Mouse (Mus musculus): ENCODE results near the gene Ankrd34a.
A peak's percentile ranks its signal among the peaks of the same experiment; 100 is the strongest.

DNA sequence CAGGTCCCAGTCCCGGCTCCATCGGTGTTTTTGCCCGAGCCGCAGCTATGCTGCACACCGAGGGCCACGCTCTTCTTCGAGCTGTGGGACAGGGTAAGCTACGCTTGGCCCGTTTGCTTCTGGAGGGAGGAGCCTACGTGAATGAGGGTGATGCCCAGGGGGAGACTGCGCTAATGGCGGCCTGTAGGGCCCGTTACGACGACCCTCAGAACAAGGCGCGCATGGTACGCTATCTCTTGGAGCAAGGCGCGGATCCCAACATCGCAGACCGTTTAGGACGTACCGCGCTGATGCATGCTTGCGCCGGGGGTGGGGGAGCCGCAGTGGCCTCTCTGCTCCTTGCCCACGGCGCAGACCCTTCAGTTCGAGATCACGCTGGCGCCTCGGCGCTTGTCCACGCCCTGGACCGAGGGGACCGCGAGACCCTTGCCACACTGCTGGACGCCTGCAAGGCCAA lies 1.0 kb downstream of the Ankrd34a start:
- TF ChIP-seq POLR2A (IDR thresholded peaks at IDR 0.05; ENCODE audit: insufficient read depth, low read depth, low read length) (peak; percentile 17; the same call in 1 of the 2 replicates), CTCF (IDR thresholded peaks at IDR 0.05; ENCODE audit: insufficient read depth, low read depth, low read length) (no peak)

All from olfactory bulb, adult 2 months (tissue).